Mouse (Mus musculus) kidney, embryonic 14.5 days (tissue): ENCODE results near the gene Pnpla7. TPM values are rescaled to one million over a fixed set of nuclear protein-coding genes. Genes with fewer than 3 reads are reported as not detected.
"Not testable (repeated sequence)": the region's sequence is repeated elsewhere in the genome, so short reads cannot be mapped to it uniquely, and the experiment has no call there.

Experiments
- ATAC-seq: fragments of 200-750 bp; cut with Nextera tagmentation; 2 replicates; pipeline ENCODE4 v1.8.0; 2017; ENCODE audit warnings: moderate number of reproducible peaks, mild to moderate bottlenecking, moderate TSS enrichment, moderate library complexity; ENCODE audit not compliant: low FRiP score, low TSS enrichment
- H3K27ac ChIP-seq: fragments of 300-500 bp; sonication (generic); 2 replicates; pipeline ENCODE4 v1.5.1; 2014; ENCODE audit warnings: low read depth, mild to moderate bottlenecking, low read length, moderate library complexity, mixed read lengths
- H3K27me3 ChIP-seq: fragments of 300-500 bp; sonication (generic); 2 replicates; pipeline ENCODE4 v1.6.1; 2014; ENCODE audit warnings: mild to moderate bottlenecking, low read length; ENCODE audit not compliant: control insufficient read depth, insufficient read depth
- H3K36me3 ChIP-seq: fragments of 300-500 bp; sonication (generic); 2 replicates; pipeline ENCODE4 v1.6.1; 2014; ENCODE audit warnings: low read length, mixed read lengths; ENCODE audit not compliant: control insufficient read depth, insufficient read depth
- H3K4me1 ChIP-seq: fragments of 300-500 bp; sonication (generic); 2 replicates; pipeline ENCODE4 v1.6.1; 2014; ENCODE audit warnings: low read length, mixed read lengths; ENCODE audit not compliant: control insufficient read depth, insufficient read depth
- H3K4me2 ChIP-seq: fragments of 300-500 bp; sonication (generic); replicated peaks from 2 replicates; pipeline ENCODE4 v1.6.1; 2014; ENCODE audit warnings: low read depth, mild to moderate bottlenecking, low read length
- H3K4me3 ChIP-seq: fragments of 300-500 bp; sonication (generic); 2 replicates; pipeline ENCODE4 v1.5.1; 2014; ENCODE audit warnings: mild to moderate bottlenecking, low read length
- H3K9ac ChIP-seq: fragments of 300-500 bp; sonication (generic); 2 replicates; pipeline ENCODE4 v1.6.1; 2014; ENCODE audit warnings: low read depth, mild to moderate bottlenecking, low read length, moderate library complexity
- H3K9me3 ChIP-seq: fragments of 300-500 bp; sonication (generic); 2 replicates; pipeline ENCODE4 v1.6.1; 2016; ENCODE audit warnings: low read length; ENCODE audit not compliant: control insufficient read depth
- WGBS: fragments of 180-500 bp; shearing (Covaris S2); extraction: QIAGEN DNeasy Blood & Tissue Kit; methylation state at CpG from one replicate; pipeline ENCODE4 v1.1.7; 2014; 5-methylcytosine and 5-hydroxymethylcytosine counted together
- polyA plus RNA-seq: library from polyadenylated mRNA; unstranded; fragments of >200 nt; fragmentation: Nextera tagmentation; extraction: Ambion mirVana; gene quantifications from 2 replicates; pipeline ENCODE4 v1.2.1, GENCODE M21; 2014

Pnpla7 gene
- polyA plus RNA-seq, 1 experiment from 2014 or later, result 7.5 TPM

DNA sequence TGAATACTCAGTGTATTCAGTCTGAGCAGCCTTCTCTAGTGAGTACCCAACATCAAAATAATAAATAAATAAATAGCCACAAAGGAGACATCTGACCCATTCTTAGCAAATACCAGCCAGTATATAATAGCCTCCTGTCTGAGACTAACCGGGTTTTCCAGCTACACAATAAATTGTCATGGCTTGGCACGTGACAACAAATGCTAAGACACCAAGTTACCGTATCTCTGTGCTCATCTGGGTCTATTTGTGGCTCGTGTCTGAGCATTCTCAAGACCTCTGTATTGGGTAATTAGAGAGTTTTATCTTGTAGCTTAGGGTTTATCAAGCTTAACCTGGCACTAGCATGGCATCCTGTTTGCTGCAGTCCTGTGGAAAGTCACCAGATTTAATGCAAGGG is 33.7 kb upstream of the Pnpla7 start:
- WGBS, result 66% methylated on average over 4 of the region's 4 CpGs
- no peaks in the 10 kb centered on the region for H3K36me3 ChIP-seq
- H3K27me3 ChIP-seq, result no peaks in the 10 kb centered on the region
- no peaks in the 10 kb centered on the region for H3K4me1 ChIP-seq
- no peak overlapping the region for H3K9ac ChIP-seq
- no peak overlapping the region for H3K4me2 ChIP-seq
- no peak for ATAC-seq
- H3K4me3 ChIP-seq, result no peak overlapping the region
- no peaks in the 10 kb centered on the region for H3K9me3 ChIP-seq
- H3K27ac ChIP-seq, result no peak overlapping the region

DNA sequence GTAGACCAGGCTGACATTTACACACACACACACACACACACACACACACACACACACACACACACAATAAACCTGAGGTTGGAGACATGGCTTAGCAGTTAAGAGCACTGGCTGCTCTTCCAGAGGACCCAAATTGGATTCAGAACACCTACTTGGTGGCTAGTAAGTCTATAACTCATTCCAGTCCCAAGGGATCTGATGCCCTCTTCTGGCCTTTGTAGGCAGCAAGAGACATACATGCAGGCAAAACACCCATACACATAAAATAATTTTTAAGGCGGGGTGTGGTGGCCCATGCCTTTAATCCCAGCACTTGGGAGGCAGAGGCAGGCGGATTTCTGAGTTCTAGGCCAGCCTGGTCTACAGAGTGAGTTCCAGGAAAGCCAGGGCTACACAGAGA is 31.5 kb upstream of the Pnpla7 start:
- 39% methylated on average over 2 of the region's 2 CpGs for WGBS
- H3K4me1 ChIP-seq, result not testable (repeated sequence)

DNA sequence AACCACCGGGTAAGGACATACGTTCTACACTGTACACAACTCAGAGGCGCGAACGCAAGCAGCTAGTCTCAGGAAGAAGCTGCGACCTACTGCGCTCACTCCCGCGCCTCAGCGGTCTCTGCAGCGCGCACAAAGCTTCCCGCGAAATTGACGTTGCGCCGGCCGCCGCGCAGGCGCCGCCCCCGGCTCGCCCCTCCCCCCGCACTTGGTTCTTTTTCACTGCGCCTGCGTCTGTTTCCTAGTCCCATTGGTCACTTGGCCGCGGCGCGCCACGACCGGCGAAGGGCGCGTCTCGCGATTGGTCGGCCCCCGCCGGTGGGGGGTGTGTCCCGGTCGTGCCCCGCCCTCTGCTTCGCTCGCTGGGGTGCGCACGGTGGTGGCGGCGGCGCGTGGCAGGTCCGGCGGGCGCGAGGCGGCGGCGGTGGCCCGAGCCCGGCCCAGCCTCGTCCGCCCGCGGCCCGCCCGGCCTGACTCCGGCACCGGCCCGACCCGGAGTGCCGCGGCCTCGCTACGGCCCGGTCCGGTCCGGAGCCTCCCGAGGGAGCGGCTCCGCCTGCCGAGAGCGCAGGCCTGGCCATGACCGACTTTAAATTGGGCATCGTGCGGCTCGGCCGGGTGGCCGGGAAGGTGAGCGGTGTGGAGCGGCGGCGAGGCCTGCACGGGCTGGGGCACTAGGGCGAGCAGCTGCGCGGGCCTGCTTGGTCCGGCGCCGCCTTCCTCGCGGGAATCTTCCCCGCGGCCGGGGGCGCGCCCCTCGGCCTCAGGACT is 26.2 kb upstream of the Pnpla7 start, which contains the start of gene Zmynd19:
Zmynd19 (plus strand) TSS at position 372 of the 768 bp plus-strand sequence.
- peak; percentile 99 for ATAC-seq

More for the DNA sequence above, 31.5 kb upstream of the Pnpla7 start:
- H3K27me3 ChIP-seq, H3K27ac ChIP-seq, H3K9me3 ChIP-seq, H3K4me3 ChIP-seq, H3K9ac ChIP-seq, H3K4me2 ChIP-seq, ATAC-seq, H3K36me3 ChIP-seq: not testable (repeated sequence)

DNA sequence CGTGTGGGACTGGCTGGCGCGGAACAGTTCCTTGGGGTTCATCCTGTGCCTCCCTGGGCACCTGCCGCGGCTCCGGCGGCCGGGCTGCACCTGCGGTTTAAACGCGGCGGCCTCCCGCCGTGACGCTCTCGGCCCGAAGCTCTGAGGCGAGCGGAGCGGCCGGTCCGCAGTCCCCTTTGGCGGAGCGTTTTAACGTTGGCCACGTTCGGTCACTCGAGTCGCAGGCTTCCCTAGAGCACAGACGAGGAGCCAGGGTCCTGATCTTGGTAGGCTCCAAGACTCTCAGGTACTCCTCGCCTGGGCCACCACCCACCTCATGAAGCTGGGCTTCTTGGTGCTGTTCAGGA is 25.7 kb upstream of the Pnpla7 start:
- H3K4me2 ChIP-seq, result peak overlapping the region; percentile 89
- peaks cover 36% of the 10 kb centered on the region for H3K36me3 ChIP-seq
- H3K4me1 ChIP-seq, result peaks cover 7% of the 10 kb centered on the region; the same call in 1 of the 2 replicates
- WGBS, result under 1% methylated on average over 31 of the region's 31 CpGs
- no peak; the same call in 1 of the 2 replicates for ATAC-seq
- no peaks in the 10 kb centered on the region for H3K27me3 ChIP-seq
- H3K27ac ChIP-seq, result peak overlapping the region; percentile 67
- peak overlapping the region; percentile 98 for H3K4me3 ChIP-seq
- peak overlapping the region; percentile 95 for H3K9ac ChIP-seq
- H3K9me3 ChIP-seq, result no peaks in the 10 kb centered on the region

More for the DNA sequence above, 26.2 kb upstream of the Pnpla7 start, which contains the start of gene Zmynd19:
- peaks cover 7% of the 10 kb centered on the region; the same call in 1 of the 2 replicates for H3K4me1 ChIP-seq
- H3K27ac ChIP-seq, result peak within 1 kb of the TSS; percentile 67
- no peaks in the 10 kb centered on the region for H3K27me3 ChIP-seq
- WGBS, result under 1% methylated on average over 103 of the region's 108 CpGs
- H3K9me3 ChIP-seq, result no peaks in the 10 kb centered on the region
- H3K9ac ChIP-seq, result peak within 1 kb of the TSS; percentile 95
- peaks cover 30% of the 10 kb centered on the region for H3K36me3 ChIP-seq
- H3K4me3 ChIP-seq, result peak within 1 kb of the TSS; percentile 98
- peak within 1 kb of the TSS; percentile 89 for H3K4me2 ChIP-seq

DNA sequence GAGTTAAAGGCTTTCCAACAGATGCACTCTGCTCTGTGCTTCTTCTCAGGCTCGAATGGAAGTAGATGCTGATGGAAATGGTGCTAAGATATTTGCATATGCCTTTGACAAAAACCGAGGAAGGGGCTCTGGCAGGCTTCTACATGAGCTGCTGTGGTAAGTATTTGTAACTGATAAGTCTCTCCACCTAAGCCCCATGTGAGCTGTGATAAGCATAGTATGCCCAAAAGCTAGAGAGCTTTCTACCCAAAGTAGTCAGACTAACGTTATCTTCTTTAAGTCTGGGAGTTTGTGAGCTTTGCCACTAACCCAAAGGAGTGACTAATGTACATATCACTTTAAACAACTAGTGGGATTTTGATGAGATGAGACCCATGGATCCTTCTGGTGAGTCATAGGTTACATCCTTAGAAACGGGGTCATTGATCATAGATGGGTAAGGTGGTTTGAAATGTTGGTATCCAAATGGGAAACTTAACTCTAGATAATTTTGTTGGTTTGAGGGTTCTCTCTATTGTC is 23.2 kb upstream of the Pnpla7 start:
- Histone ChIP-seq H3K27ac (no peak overlapping the region), H3K36me3 (peaks cover 53% of the 10 kb centered on the region), H3K4me3 (no peak overlapping the region), H3K4me1 (peaks cover 7% of the 10 kb centered on the region; the same call in 1 of the 2 replicates), H3K4me2 (no peak overlapping the region), H3K9me3 (no peaks in the 10 kb centered on the region), H3K27me3 (no peaks in the 10 kb centered on the region), H3K9ac (no peak overlapping the region)
- ATAC-seq, result no peak
- WGBS, result 91% methylated on average over 4 of the region's 4 CpGs

DNA sequence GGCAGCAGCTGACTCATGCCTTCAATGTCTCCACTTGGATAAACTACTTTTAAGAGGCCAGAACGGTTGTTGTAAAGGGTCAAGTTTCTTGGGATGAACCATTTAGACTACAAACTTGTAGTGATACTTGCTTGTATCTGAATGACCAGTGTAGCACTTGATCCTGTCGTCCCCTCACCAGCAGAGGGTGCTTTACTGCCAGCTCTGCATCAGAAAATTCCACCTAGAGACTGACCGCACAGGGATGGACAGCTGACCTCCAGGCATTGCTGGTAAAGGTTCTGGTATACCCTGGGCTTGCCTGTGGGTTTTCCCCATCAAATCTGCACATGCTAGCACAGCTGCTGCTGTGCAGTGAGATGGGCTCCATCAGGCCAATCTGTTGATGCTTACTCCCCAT is 14.9 kb upstream of the Pnpla7 start:
- 0 out of 2 replicates have a peak, but pooled peaks have one; percentile 34 for ATAC-seq
- Histone ChIP-seq H3K27me3 (no peaks in the 10 kb centered on the region), H3K9me3 (no peaks in the 10 kb centered on the region), H3K4me2 (no peak overlapping the region), H3K4me3 (no peak overlapping the region), H3K4me1 (peaks cover 5% of the 10 kb centered on the region; the same call in 1 of the 2 replicates), H3K27ac (no peak overlapping the region), H3K9ac (no peak overlapping the region), H3K36me3 (peaks cover 49% of the 10 kb centered on the region)
- WGBS, result 28% methylated on average over 3 of the region's 3 CpGs

DNA sequence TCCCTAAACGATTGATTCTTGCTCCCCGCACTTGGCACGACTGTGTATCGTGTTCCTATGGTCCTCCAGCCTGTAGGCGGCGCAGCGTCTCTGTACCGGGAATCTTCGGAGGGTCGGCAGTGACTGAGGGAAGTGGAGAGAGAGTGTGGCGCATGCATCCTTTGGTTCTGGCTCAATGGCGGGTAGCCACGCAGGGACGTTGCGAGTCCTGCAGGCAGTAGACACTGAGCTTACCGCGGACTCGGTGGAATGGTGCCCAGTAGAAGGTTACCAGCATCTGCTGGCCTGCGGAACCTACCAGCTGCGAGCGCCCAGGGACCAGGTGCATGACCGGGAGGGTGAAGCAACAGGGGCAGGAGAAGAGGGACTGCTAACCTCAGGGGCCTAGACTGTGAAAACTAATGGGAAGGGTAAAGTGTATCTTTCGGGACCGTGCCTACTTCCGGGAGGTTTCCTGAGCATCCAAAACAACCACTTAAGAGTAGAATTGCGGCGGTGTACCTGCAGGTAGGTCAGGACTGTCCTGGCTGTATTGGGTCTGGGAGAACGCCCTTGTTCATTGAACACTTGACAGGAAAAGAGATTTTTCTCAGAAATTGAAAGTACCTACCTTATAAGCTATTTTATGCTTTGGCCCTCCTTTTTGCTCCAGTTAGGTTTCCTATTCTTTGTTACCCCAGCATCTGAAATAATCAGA is 13.4 kb upstream of the Pnpla7 start, which contains the start of gene Dph7:
Dph7 (plus strand) TSS at position 97 of the 697 bp plus-strand sequence.
- no peak within 1 kb of the TSS for H3K27ac ChIP-seq
- H3K9me3 ChIP-seq, result no peaks in the 10 kb centered on the region
- under 1% methylated on average over 28 of the region's 28 CpGs for WGBS
- H3K4me3 ChIP-seq, result peak within 1 kb of the TSS; percentile 87
- no peaks in the 10 kb centered on the region for H3K27me3 ChIP-seq
- H3K4me2 ChIP-seq, result peak within 1 kb of the TSS; percentile 52
- peaks cover 5% of the 10 kb centered on the region; the same call in 1 of the 2 replicates for H3K4me1 ChIP-seq
- peaks cover 50% of the 10 kb centered on the region for H3K36me3 ChIP-seq
- peak; percentile 81 for ATAC-seq
- H3K9ac ChIP-seq, result peak within 1 kb of the TSS; percentile 78

DNA sequence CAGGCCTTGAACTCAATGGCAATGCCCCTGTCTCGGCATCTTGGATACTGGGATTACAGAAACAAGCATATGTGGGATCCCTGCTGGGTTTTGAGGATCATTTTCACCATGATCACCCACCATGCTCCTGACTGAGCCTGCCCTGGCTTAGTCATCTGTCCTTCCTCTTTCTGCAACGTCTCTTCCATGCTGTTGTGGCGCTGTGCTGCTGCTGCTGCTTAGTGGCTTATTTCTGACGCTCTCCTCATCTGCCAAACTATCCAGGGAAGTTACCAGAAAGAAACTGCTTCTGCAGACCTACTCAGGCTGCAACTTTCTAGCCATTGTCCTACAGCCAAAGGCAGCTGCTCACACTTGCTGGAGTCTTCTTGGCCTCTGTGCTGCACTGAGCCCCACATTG is 5.4 kb upstream of the Pnpla7 start:
- peaks cover 67% of the 10 kb centered on the region for H3K36me3 ChIP-seq
- ATAC-seq, result no peak
- H3K27ac ChIP-seq, result no peak overlapping the region
- H3K4me3 ChIP-seq, result no peak overlapping the region
- no peaks in the 10 kb centered on the region for H3K27me3 ChIP-seq
- WGBS, result 92% methylated on average over 4 of the region's 4 CpGs
- H3K9ac ChIP-seq, result no peak overlapping the region
- no peaks in the 10 kb centered on the region for H3K9me3 ChIP-seq
- H3K4me1 ChIP-seq, result peaks cover 9% of the 10 kb centered on the region
- no peak overlapping the region for H3K4me2 ChIP-seq
